Mouse (Mus musculus) liver, postnatal 0 days (tissue): ENCODE results near the gene Tmprss12. TPM values are rescaled to one million over a fixed set of nuclear protein-coding genes. Genes with fewer than 3 reads are reported as not detected.
"Not testable (repeated sequence)": the region's sequence is repeated elsewhere in the genome, so short reads cannot be mapped to it uniquely, and the experiment has no call there.

Experiments
- ATAC-seq: fragments of 200-750 bp; cut with Nextera tagmentation; 2 replicates; pipeline ENCODE4 v1.8.0; 2017; ENCODE audit warnings: mild to moderate bottlenecking, moderate library complexity
- DNase-seq: peaks from one replicate; pipeline ENCODE4 v3.0.0-alpha.2; 2016
- H3K27ac ChIP-seq: fragments of 300-500 bp; sonication (generic); 2 replicates; pipeline ENCODE4 v1.5.1; 2014; ENCODE audit warnings: antibody characterized with exemption, moderate library complexity, mild to moderate bottlenecking, low read depth
- H3K27me3 ChIP-seq: fragments of 300-500 bp; sonication (generic); 2 replicates; pipeline ENCODE4 v1.6.1; 2014; ENCODE audit warnings: low read length, control low read depth, mixed read lengths; ENCODE audit not compliant: insufficient read depth
- H3K36me3 ChIP-seq: fragments of 300-500 bp; sonication (generic); replicated peaks from 2 replicates; pipeline ENCODE4 v1.6.1; 2014; ENCODE audit warnings: mild to moderate bottlenecking, control low read depth, low read length, moderate library complexity, mixed read lengths; ENCODE audit not compliant: insufficient read depth
- H3K4me1 ChIP-seq: fragments of 300-500 bp; sonication (generic); 2 replicates; pipeline ENCODE4 v1.6.1; 2014; ENCODE audit warnings: antibody characterized with exemption, mild to moderate bottlenecking, control low read depth; ENCODE audit not compliant: insufficient read depth
- H3K4me2 ChIP-seq: fragments of 300-500 bp; sonication (generic); 2 replicates; pipeline ENCODE4 v1.6.1; 2014; ENCODE audit warnings: low read depth, mild to moderate bottlenecking, low read length, moderate library complexity, mixed read lengths
- H3K4me3 ChIP-seq: fragments of 300-500 bp; sonication (generic); 2 replicates; pipeline ENCODE4 v1.5.1; 2014; ENCODE audit warnings: low read depth, low read length
- H3K9ac ChIP-seq: fragments of 300-500 bp; sonication (generic); replicated peaks from 2 replicates; pipeline ENCODE4 v1.6.1; 2014; ENCODE audit warnings: mild to moderate bottlenecking, moderate library complexity
- H3K9me3 ChIP-seq: fragments of 300-500 bp; sonication (generic); 2 replicates; pipeline ENCODE4 v1.6.1; 2016; ENCODE audit warnings: mild to moderate bottlenecking, control low read depth, low read length, mixed read lengths
- CTCF ChIP-seq: sonication (generic); IDR thresholded peaks from 2 replicates; pipeline ENCODE4 v1.5.1; 2016; ENCODE audit warnings: antibody characterized with exemption, low read depth
- EP300 ChIP-seq: IDR thresholded peaks from 2 replicates; pipeline ENCODE4 v1.6.1; 2016; ENCODE audit warnings: antibody characterized with exemption, low read depth, mild to moderate bottlenecking
- WGBS: fragments of 180-500 bp; shearing (Covaris S2); extraction: QIAGEN DNeasy Blood & Tissue Kit; methylation state at CpG from one replicate; pipeline ENCODE4 v1.1.7; 2014; ENCODE audit not compliant: insufficient replicate concordance; 5-methylcytosine and 5-hydroxymethylcytosine counted together
- polyA plus RNA-seq: library from polyadenylated mRNA; unstranded; fragments of >200 nt; fragmentation: Nextera tagmentation; extraction: Ambion mirVana; gene quantifications from 2 replicates; pipeline ENCODE4 v1.2.1, GENCODE M21; 2015

The Tmprss12 gene
- polyA plus RNA-seq, 1 experiment from 2014 or later = not detected

DNA sequence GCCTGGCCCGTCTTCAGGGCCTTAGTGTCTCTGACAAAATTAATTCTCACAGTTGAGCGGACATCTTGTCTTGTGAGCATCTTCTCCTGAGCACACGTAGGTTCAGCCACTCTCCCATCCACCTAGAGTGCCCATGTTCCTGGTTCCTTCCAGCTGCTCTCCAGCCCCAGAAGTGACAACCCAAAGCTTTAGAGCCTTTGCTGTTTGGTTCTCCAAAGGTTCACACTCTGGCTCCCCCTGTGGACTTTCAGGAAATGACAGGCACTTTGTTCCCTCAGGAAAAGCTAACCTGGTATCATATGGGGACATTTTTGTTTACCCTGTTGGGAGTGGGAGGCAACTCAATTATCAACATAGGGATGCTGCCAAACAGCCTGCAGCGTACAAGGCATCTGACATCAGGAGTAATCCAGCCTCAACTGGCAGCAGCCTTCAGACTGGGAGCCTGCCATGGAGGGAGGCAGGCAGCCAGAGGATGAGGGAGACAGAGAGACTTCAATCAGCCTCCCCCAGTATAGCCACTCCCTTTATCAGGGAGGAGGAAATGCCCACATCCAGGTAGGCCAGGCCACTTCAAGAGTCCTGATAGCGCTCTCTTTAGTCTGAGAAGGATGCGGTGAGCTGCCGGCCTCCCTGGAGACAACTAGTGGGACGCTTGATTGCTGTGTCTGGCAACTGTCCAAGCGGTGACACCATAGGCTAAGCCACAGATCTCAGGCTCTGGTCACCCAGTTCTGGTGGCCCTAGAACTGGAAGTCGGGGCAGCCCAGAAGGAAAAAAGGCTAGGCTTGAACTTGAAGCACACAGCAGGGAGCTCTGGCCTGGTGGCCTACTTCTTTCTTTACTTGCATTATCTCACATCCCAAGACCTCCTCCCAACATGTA lies 51.7 kb downstream of the Tmprss12 start:
- H3K4me1 ChIP-seq, DNase-seq, H3K4me2 ChIP-seq, H3K4me3 ChIP-seq, H3K36me3 ChIP-seq, H3K27me3 ChIP-seq, H3K9me3 ChIP-seq, H3K27ac ChIP-seq, H3K9ac ChIP-seq: not testable (repeated sequence)
- WGBS = 17% methylated on average over 2 of the region's 10 CpGs
- TF ChIP-seq CTCF = peak; percentile 36
- ATAC-seq = peak; percentile 83

DNA sequence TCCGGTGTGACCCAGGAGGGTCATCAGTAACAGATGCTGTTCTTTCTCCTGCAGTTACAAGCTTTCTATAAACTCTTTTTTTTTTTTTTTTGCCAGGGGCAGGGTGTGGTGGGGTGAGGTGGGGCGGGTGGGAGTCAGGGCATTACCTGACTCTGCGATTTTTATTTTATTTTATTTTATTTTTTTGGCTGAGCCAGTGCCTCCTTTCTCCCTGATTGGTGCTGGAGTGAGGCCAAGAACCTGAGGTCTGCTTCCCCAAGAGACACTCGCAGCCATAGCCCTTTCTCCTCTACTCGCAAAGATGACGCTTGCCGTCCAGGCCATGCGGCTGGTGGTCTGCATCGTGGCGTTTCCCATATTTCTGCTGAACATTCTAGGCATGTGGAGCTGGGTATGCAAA lies 54.0 kb downstream of the Tmprss12 start, which contains the start of gene Mettl7a3:
Gene Mettl7a3, plus strand, starts transcription at position 301 of the 400 bp plus-strand sequence.
- WGBS = 81% methylated on average over 10 of the region's 10 CpGs
- H3K27ac ChIP-seq = no peak within 1 kb of the TSS
- H3K4me3 ChIP-seq = no peak within 1 kb of the TSS
- no peak within 1 kb of the TSS for H3K9ac ChIP-seq
- H3K4me2 ChIP-seq = no peak within 1 kb of the TSS
- no peak for TF ChIP-seq CTCF
- TF ChIP-seq EP300 = no peak
- H3K36me3 ChIP-seq = no peaks in the 10 kb centered on the region
- no peaks in the 10 kb centered on the region for H3K9me3 ChIP-seq
- ATAC-seq (no peak), DNase-seq (no peak)
- H3K4me1 ChIP-seq = no peaks in the 10 kb centered on the region
- no peaks in the 10 kb centered on the region for H3K27me3 ChIP-seq

DNA sequence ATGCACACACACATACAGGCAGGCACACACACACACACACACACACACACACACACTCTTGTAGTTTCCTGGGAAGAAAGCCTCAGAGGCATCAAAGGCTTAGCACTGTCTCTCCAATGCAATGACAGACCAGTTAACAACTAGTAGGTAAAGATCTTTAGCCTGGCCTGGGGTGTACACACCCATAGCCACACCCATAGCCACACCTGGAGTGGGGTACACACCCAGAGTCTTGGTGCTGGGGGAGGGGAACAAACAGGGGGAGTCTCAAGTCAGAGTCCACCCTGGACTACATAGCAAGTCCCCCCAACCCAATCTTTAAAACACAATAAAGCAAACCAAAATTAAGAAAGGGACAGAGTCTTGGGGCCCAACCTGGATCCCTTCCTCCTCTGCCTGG lies 56.7 kb downstream of the Tmprss12 start:
- not testable (repeated sequence) for H3K27me3 ChIP-seq, ATAC-seq, H3K9ac ChIP-seq, H3K4me2 ChIP-seq, H3K4me1 ChIP-seq, H3K4me3 ChIP-seq, H3K27ac ChIP-seq, DNase-seq, H3K9me3 ChIP-seq, H3K36me3 ChIP-seq

DNA sequence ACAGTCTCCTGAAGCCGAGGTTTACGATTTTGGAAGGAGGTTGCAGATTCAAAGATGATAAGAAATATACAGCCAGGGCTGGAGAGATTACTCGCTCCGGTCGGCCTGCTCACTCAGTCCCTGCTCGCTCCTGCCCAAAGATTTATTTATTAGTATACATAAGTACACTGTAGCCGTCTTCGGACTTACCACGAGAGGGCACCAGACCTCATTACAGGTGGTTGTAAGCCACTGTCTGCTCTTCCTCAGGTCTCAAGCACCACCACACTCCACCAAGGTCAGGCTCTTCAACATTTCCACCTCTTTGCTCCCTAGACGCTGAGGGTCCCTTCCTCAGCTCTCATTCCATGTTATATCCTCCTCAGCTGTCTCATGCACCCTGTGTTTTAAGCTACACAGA lies 57.2 kb downstream of the Tmprss12 start:
- H3K4me2 ChIP-seq, H3K9ac ChIP-seq, H3K27me3 ChIP-seq, H3K4me3 ChIP-seq, ATAC-seq, H3K27ac ChIP-seq, H3K9me3 ChIP-seq, H3K4me1 ChIP-seq, H3K36me3 ChIP-seq: not testable (repeated sequence)
- peak; percentile 35 for DNase-seq
- 21% methylated on average over 10 of the region's 10 CpGs for WGBS
- peak; percentile 55 for TF ChIP-seq CTCF

DNA sequence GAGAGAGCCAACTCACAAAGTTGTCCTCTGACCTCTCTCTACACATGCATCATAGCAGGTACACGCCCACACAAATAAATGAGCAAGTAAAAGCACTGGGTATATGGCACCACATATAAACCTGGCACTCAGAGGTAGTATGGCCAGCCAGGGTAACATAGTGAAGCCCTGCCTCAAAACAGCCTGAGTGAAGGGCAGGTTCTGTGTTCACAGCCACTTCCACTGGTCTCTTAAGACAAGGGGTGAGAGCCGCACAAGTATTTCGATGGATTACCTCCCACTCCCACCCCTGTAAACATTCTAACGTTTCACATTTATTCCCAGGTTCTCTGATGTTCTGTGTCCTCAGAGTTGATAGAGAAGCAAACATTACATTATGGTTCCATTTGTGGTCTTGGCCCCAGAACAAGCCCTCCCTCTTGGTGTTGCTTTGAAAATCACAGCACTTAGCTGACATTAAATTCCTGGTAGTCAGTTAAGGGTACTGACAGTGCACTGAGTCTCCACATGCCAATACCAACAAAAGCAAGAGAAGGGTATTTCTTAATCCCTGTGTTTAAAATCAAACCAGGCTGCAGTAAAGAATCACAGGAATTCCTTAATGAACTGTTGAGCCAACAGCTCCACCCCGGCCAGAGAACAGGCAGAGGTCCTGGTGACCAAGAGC lies 60.8 kb downstream of the Tmprss12 start:
- H3K9me3 ChIP-seq, H3K4me2 ChIP-seq, H3K27ac ChIP-seq, H3K9ac ChIP-seq, H3K36me3 ChIP-seq, H3K4me1 ChIP-seq, ATAC-seq, DNase-seq, H3K4me3 ChIP-seq, H3K27me3 ChIP-seq: not testable (repeated sequence)
- 62% methylated on average over 4 of the region's 5 CpGs for WGBS

Other genes with a start within 250 kb of the Tmprss12 start
- gene Dip2b, start 242.2 kb upstream of the Tmprss12 start, polyA plus RNA-seq = 2.1 and 2.3 TPM in 2 replicates
- 23.5 and 24.4 TPM in 2 replicates for gene Atf1, start 53.0 kb upstream of the Tmprss12 start, polyA plus RNA-seq
- gene Mettl7a1, start 23.3 kb downstream of the Tmprss12 start, polyA plus RNA-seq = 9.7 and 12.4 TPM in 2 replicates
- not detected in 2 replicates for gene Mettl7a3, start 54.1 kb downstream of the Tmprss12 start, polyA plus RNA-seq
- 0.12 and 0.15 TPM in 2 replicates for gene Methig1, start 72.3 kb downstream of the Tmprss12 start, polyA plus RNA-seq
- not detected in 2 replicates for gene Mettl7a2, start 72.4 kb downstream of the Tmprss12 start, polyA plus RNA-seq
- not detected in 2 replicates for gene Higd1c, start 83.7 kb downstream of the Tmprss12 start, polyA plus RNA-seq
- gene Gm5475, start 141.3 kb downstream of the Tmprss12 start, polyA plus RNA-seq = 0.04 TPM in 1 of 2 replicates, not detected in the other
- 15.0 and 16.3 TPM in 2 replicates for gene Slc11a2, start 144.2 kb downstream of the Tmprss12 start, polyA plus RNA-seq
- gene Letmd1, start 188.2 kb downstream of the Tmprss12 start, polyA plus RNA-seq = 14.4 and 16.3 TPM in 2 replicates
- gene Csrnp2, start 214.7 kb downstream of the Tmprss12 start, polyA plus RNA-seq = 0.89 and 1.1 TPM in 2 replicates